Mouse (Mus musculus): Measurements from ENCODE around the gene Itgb1. TPM values are rescaled to one million over a fixed set of nuclear protein-coding genes. Genes with fewer than 3 reads are reported as not detected.

Itgb1 gene
- polyA plus RNA-seq, 1 experiment from 2014 or later = 288 TPM

GRCm38 (mm10) chr8:128734118-128734517 is 48.7 kb downstream of the Itgb1 start:
- H3K27me3 ChIP-seq (ENCODE audit: control insufficient read depth, insufficient read depth, low read length) = no peaks in the 10 kb centered on the region
- H3K4me3 ChIP-seq (ENCODE audit: low read length) = no peak overlapping the region
- H3K36me3 ChIP-seq (ENCODE audit: control insufficient read depth, insufficient read depth, low read length) = peaks cover 64% of the 10 kb centered on the region
- H3K9me3 ChIP-seq (ENCODE audit: control insufficient read depth, low read length) = no peaks in the 10 kb centered on the region
- H3K27ac ChIP-seq (ENCODE audit: low read depth, low read length) = no peak overlapping the region
- ATAC-seq (ENCODE audit: low FRiP score, low TSS enrichment) = no peak
- H3K4me2 ChIP-seq (replicated peaks; ENCODE audit: low read depth, low read length) = no peak overlapping the region
- WGBS = 93% methylated on average over 3 of the region's 3 CpGs
- no peaks in the 10 kb centered on the region for H3K4me1 ChIP-seq (ENCODE audit: control insufficient read depth, insufficient read depth, low read length)
- H3K9ac ChIP-seq (ENCODE audit: low read depth, low read length) = no peak overlapping the region

GRCm38 (mm10) chr8:128735692-128736091 is 50.2 kb downstream of the Itgb1 start:
- Histone ChIP-seq H3K36me3 (ENCODE audit: control insufficient read depth, insufficient read depth, low read length) (peaks cover 52% of the 10 kb centered on the region), H3K9me3 (ENCODE audit: control insufficient read depth, low read length) (no peaks in the 10 kb centered on the region), H3K4me3 (ENCODE audit: low read length) (no peak overlapping the region), H3K27me3 (ENCODE audit: control insufficient read depth, insufficient read depth, low read length) (no peaks in the 10 kb centered on the region), H3K27ac (ENCODE audit: low read depth, low read length) (no peak overlapping the region), H3K4me2 (replicated peaks; ENCODE audit: low read depth, low read length) (no peak overlapping the region), H3K4me1 (ENCODE audit: control insufficient read depth, insufficient read depth, low read length) (no peaks in the 10 kb centered on the region), H3K9ac (ENCODE audit: low read depth, low read length) (no peak overlapping the region)
- no peak for ATAC-seq (ENCODE audit: low FRiP score, low TSS enrichment)
- 95% methylated on average over 3 of the region's 3 CpGs for WGBS

Other genes starting within 250 kb of the Itgb1 start
- gene Gm3952, start 113.0 kb downstream of the Itgb1 start, polyA plus RNA-seq (2014; fragmentation: Nextera tagmentation; extraction: Ambion mirVana) = not detected in 2 replicates